Comparison of ENCODE assay signal across 7 mouse cellular contexts in the genomic region with DNA sequence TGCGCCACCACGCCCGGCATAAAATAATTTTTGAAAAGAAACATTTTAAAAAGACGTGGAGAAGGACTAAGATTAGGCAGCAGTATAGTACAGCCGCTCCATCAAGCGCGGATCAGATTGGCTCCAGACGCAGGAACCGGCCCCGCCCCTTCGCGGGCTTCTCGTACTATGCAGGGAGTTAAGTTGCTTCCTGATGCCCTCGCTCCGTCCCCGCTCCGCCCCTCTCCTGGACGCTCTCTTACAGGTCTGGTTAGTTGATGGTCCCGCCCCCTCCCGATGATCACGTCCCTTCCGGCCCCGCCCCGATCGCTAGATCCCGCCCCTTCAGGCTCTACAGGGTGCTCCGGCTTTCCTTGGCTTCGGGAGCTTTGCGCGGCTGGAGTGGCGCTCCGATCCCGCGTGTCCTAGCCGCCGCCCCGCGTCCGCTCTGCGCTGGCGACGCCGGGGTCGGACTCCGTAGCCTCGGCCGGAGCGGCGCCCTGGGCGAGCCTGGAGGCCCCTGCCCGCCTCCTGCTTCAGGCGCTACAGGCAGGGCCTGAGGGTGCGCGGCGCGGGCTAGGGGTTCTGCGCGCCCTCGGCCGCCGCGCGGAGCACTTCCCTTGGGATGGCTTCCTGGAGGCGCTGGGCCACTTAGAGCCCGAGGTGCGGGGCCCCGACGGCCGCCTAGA. TPM values are rescaled to one million over a fixed set of nuclear protein-coding genes. Genes with fewer than 3 reads are reported as not detected.
DNase-seq lines count a peak whose midpoint lies in the region; ATAC-seq lines count a peak whose summit lies in the region.

Fance (plus strand) TSS at position 308 of the 668 bp plus-strand sequence.

- DNase-seq in adrenal gland, adult 8-10 months: peak; percentile 95
- DNase-seq in embryo, embryonic 9.5 days (ENCODE audit: extremely low spot score): peak; percentile 99
- peak; percentile 88 to 97 for DNase-seq in gastrocnemius, postnatal 4 days (ENCODE audit: low spot score in 2 of 2)
- DNase-seq in left cerebral cortex, postnatal 36 days (ENCODE audit: low spot score in 2 of 2): peak; percentile 89 to 90
- peak; percentile 100 for DNase-seq in midbrain, embryonic 11.5 days (ENCODE audit: low spot score, missing footprints)
- DNase-seq in skeletal muscle tissue, adult 2 months (ENCODE audit: low read depth, low spot score): peak; percentile 98

- intact Hi-C loops in left cerebral cortex, postnatal 36 days (cut with DNase I): loop anchor here (1.0 kb wide), 1 partner anchor 15 kb away; the partner anchor contains the start of gene Rpl10a

- peak within 1 kb of the TSS; percentile 93 for H3K9ac ChIP-seq in intestine, embryonic 16.5 days (ENCODE audit: low read depth, low read length)
- H3K9ac ChIP-seq in midbrain, embryonic 11.5 days (ENCODE audit: low read length): peak within 1 kb of the TSS; percentile 91

- H3K9me3 ChIP-seq in intestine, embryonic 16.5 days (ENCODE audit: control insufficient read depth, low read length): no peaks in the 10 kb centered on the region
- no peaks in the 10 kb centered on the region for H3K9me3 ChIP-seq in midbrain, embryonic 11.5 days (ENCODE audit: control insufficient read depth, low read length)

- WGBS in intestine, embryonic 16.5 days: under 1% methylated on average over 68 of the region's 69 CpGs
- under 1% methylated on average over 54 of the region's 69 CpGs for WGBS in midbrain, embryonic 11.5 days

- H3K4me3 ChIP-seq in intestine, embryonic 16.5 days (ENCODE audit: low read length): peak within 1 kb of the TSS; percentile 91
- peak within 1 kb of the TSS; percentile 84 for H3K4me3 ChIP-seq in midbrain, embryonic 11.5 days (ENCODE audit: low read depth, low read length)

- ATAC-seq in intestine, embryonic 16.5 days: peak; percentile 98
- ATAC-seq in midbrain, embryonic 11.5 days (ENCODE audit: low FRiP score): peak; percentile 99

- H3K27ac ChIP-seq in intestine, embryonic 16.5 days (ENCODE audit: low read length): peak within 1 kb of the TSS; percentile 96
- peak within 1 kb of the TSS; percentile 69 for H3K27ac ChIP-seq in midbrain, embryonic 11.5 days (ENCODE audit: low read depth, low read length)

- H3K27me3 ChIP-seq in intestine, embryonic 16.5 days (replicated peaks; ENCODE audit: control insufficient read depth, insufficient read depth, low read length): no peaks in the 10 kb centered on the region
- no peaks in the 10 kb centered on the region for H3K27me3 ChIP-seq in midbrain, embryonic 11.5 days (ENCODE audit: control insufficient read depth, insufficient read depth, low read length)

- H3K4me1 ChIP-seq in intestine, embryonic 16.5 days (ENCODE audit: control insufficient read depth, insufficient read depth, low read length): peaks cover 23% of the 10 kb centered on the region
- peaks cover 14% of the 10 kb centered on the region for H3K4me1 ChIP-seq in midbrain, embryonic 11.5 days (ENCODE audit: control insufficient read depth, insufficient read depth, low read length)

- H3K4me2 ChIP-seq in intestine, embryonic 16.5 days (ENCODE audit: low read depth, low read length): peak within 1 kb of the TSS; percentile 91
- peak within 1 kb of the TSS; percentile 89 for H3K4me2 ChIP-seq in midbrain, embryonic 11.5 days

- H3K36me3 ChIP-seq in intestine, embryonic 16.5 days (ENCODE audit: control insufficient read depth, insufficient read depth, low read length): peaks cover 4% of the 10 kb centered on the region; the same call in 1 of the 2 replicates
- peaks cover 3% of the 10 kb centered on the region; the same call in 1 of the 2 replicates for H3K36me3 ChIP-seq in midbrain, embryonic 11.5 days (ENCODE audit: control insufficient read depth, insufficient read depth, low read length)

RNA-seq across cellular contexts. Expression of gene Fance, which starts in this region (rescaled TPM):
- total RNA-seq in adrenal gland, adult 8-10 months (2022): 10 to 100 TPM; 24.9 to 45.2 (median 36.2) TPM
- total RNA-seq in gastrocnemius, postnatal 4 days (2021): 10 to 100 TPM; 24.9 to 25.4 TPM
- 20.2 and 21.8 TPM in 2 replicates for polyA plus RNA-seq in intestine, embryonic 16.5 days (2015; fragmentation: Nextera tagmentation; extraction: Ambion mirVana)
- 10 to 100 TPM; 21.6 to 29.5 TPM for total RNA-seq in left cerebral cortex, postnatal 36 days (2021)
- polyA plus RNA-seq in midbrain, embryonic 11.5 days (2014; fragmentation: Nextera tagmentation; extraction: Ambion mirVana): 18.5 and 19.5 TPM in 2 replicates

Comparison
In these comparisons a context has a peak if more than half of its experiments do, and no peak if none do; other contexts are left out.
1. Peak in every context shown above with its lines: DNase-seq, ATAC-seq, H3K4me3 ChIP-seq and H3K27ac ChIP-seq.